Mouse (Mus musculus) adrenal gland, adult 2 months (tissue): ENCODE data around the gene Tcf7l2. TPM values are rescaled to one million over a fixed set of nuclear protein-coding genes. Genes with fewer than 3 reads are reported as not detected.

Experiments
- DNase-seq: peaks from one replicate; pipeline ENCODE4 v3.0.0; 2021
- polyA plus RNA-seq: library from polyadenylated mRNA; depleted of rRNA; stranded (reverse); fragments of >200 nt; gene quantifications from 2 replicates; pipeline ENCODE4 v1.2.3, GENCODE M21; 2012
- total RNA-seq, 2 experiments: library from RNA; stranded (reverse); gene quantifications; 2 replicates each; pipeline ENCODE4 v1.2.3; 2021

Gene Tcf7l2
- total and polyA plus RNA-seq, 3 experiments = 19.0 to 24.2 (median 22.6) TPM

DNA sequence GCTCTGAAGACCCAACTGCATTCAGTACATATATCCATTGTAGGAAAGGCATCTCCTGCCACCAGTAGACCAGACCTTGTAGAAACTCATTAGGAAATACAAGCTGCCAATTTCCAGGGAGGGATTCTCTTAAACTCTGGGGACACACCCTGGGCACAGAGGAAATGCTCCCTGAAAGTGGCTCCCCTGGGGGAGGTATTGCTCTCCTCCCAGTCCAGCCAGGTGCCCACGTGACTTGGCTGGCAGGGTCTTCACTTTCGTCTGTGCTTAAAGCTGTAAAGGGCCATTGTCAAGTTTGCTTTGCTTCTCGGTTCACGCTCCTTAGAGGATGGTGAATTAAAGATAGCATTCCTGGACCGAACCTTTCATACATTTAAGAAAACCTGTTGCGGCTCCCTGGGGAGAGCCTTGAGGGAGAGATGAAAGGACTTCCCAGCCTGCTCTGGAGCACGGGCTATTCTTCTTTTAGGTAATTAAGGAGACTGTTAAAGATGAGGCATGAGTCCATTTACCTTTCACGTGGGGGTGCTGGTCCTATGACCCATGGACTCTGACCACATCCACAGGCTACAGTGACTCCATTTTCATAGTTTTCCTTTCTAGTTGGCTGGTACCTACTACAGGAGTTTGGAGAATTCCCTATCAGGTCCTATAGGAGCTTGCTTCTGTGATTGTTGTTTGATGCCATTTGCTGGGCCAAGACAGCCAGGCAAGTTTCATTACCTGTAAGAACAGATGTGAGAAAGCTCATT is 52.8 kb downstream of the Tcf7l2 start:
- peak; percentile 37 for DNase-seq

DNA sequence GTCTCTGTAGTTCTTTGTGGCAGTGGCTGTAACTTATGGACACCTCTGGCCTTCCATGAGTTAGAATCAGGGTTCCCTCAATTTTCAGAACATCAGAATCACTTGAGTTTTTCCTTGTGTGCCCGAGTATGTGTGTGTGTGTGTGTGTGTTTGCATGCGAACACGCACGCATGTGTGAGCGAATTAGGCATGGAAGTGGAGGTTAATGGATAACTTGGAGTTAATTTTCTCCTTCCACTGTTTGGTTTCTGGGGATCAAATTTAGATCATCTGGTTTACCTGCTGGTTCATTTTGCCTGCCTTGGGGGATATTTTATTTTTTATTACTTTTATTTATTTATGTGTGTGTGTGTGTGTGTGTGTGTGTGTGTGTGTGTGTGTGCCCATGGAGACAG is 53.3 kb downstream of the Tcf7l2 start:
- DNase-seq = no peak

- no peak for DNase-seq
These were observed 53.7 kb downstream of the Tcf7l2 start for GRCm38 (mm10) chr19:55795349-55795748.

GRCm38 (mm10) chr19:55797834-55798233 is 56.2 kb downstream of the Tcf7l2 start:
- no peak for DNase-seq

DNA sequence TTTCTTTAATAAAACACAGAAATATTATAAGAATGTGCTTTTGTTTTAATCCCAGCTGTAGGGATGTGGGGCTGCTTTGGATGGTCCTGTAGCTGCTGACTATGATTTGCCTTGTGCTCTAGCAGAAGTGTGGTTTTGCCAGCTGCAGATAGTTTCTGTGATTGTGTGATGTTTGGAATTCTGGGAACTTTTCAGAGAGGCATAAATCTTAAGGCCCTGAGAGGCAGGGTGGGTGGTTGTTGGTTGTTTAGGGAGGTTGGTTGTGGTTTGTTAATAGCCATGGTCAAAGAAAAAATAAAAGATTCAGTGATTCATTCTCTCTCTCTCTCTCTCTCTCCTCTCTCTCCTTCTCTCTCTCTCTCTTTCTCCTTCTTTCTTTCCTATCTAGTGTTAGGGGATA is 57.8 kb downstream of the Tcf7l2 start:
- DNase-seq = no peak

GRCm38 (mm10) chr19:55800059-55800458 is 58.4 kb downstream of the Tcf7l2 start:
- no peak for DNase-seq

DNA sequence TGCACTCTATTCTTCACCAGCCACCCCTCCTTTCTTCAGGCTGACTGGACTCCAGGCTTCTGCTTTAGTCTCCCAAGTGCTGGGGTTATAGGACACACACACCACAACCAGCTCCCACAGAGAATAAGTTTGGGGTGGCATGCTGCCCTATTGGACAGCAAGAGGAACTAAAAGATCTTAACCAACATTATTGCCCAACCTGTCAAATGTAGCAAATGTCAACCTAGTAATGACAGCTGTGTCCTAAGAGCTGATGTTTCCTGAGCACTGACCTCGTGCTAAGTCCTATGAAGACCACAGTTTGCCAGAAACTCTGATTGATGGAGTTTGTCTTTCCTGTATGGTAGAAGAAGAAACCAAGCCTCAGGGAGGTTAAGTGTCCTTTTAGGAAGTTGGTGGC is 61.5 kb downstream of the Tcf7l2 start:
- DNase-seq = no peak

- DNase-seq = peak; percentile 57
These were observed 62.2 kb downstream of the Tcf7l2 start for GRCm38 (mm10) chr19:55803797-55804196.

DNA sequence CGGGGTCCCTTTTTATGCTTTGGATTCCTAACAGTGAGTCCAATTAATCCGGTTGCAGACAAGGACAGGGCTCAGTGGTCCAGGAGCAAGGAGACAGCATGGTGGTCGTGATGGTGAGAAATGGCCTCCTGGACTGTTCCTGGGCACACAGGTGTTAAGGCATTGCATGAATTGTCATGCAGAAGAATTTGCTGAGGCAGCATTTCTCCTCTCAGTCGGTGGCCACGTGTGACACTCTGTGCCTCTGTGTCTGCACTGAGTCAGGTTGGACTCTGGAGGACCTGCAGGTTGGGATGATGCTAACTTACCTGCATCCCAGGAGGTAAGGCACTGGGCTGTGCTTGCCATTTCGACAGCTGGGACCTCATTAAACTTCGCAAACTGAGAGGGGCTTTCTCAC is 63.2 kb downstream of the Tcf7l2 start:
- DNase-seq = no peak

GRCm38 (mm10) chr19:55806434-55807193 is 65.0 kb downstream of the Tcf7l2 start:
- no peak for DNase-seq

- no peak for DNase-seq
These were observed 65.8 kb downstream of the Tcf7l2 start for GRCm38 (mm10) chr19:55807194-55808053.

- DNase-seq = no peak
These were observed 66.7 kb downstream of the Tcf7l2 start for GRCm38 (mm10) chr19:55808304-55808703.

GRCm38 (mm10) chr19:55809539-55809938 is 67.9 kb downstream of the Tcf7l2 start:
- no peak for DNase-seq

- DNase-seq = no peak
These were observed 70.6 kb downstream of the Tcf7l2 start for GRCm38 (mm10) chr19:55812236-55812635.

DNA sequence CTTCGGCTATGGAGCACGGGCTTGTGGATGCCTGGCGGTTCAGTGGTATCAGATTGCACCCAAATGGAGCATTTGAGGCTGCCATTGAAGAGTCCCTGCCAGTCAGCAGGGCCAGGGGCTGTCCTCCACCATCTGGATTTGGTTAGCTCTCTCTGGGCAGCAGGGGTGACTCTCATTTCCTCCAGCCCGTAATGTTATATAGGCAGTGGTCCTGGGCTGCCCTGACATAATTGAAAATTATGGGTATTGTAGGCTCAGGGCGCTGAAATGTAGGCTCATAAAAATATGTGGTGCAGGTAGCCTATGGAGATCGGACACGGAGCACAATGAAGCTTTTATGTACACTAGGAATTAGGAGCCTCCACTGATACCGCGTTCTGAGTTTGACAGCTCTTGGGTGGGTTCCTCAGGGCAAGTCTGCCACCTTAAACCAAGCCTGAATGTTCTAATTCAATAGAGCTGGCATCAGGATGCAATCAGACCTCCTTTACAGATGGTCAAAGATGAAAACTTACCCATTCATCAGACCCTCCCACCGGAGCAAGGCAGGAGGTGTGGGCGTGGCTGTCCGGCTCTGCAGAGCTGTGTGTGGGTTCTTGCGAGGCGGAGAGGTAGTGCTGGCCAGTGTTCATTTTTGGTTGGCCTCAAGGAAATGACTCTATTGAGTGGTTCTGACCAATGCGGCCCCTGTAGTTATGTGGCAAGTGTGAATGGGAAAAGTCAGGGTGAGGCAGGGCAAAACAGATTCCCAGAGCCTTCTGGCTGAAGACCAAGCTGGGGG is 73.6 kb downstream of the Tcf7l2 start:
- DNase-seq = no peak

DNA sequence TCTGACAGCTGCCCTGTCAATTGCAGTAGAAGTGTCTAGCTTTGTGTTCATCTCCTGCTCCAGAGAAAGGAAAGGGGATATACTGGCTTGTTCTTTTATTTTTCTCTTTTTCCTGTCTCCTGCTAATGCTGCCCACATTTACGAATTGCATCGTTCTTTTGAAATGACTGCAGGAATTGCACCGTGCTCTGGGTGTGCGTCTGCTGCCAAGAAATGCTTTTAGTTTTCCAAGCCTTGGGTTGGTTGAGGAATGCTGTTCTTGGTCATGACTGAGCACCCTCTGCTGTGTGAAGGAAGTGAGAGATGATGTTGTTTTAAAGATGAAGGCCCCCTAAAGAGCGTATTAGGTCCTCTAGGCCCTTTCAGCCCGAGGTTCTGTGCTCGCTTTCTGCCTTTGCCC is 75.4 kb downstream of the Tcf7l2 start:
- DNase-seq = no peak

- DNase-seq = no peak
These were observed 78.6 kb downstream of the Tcf7l2 start for GRCm38 (mm10) chr19:55820202-55820601.

GRCm38 (mm10) chr19:55825001-55825827 is 83.6 kb downstream of the Tcf7l2 start:
- DNase-seq = no peak

GRCm38 (mm10) chr19:55825951-55826507 is 84.4 kb downstream of the Tcf7l2 start:
- no peak for DNase-seq

DNA sequence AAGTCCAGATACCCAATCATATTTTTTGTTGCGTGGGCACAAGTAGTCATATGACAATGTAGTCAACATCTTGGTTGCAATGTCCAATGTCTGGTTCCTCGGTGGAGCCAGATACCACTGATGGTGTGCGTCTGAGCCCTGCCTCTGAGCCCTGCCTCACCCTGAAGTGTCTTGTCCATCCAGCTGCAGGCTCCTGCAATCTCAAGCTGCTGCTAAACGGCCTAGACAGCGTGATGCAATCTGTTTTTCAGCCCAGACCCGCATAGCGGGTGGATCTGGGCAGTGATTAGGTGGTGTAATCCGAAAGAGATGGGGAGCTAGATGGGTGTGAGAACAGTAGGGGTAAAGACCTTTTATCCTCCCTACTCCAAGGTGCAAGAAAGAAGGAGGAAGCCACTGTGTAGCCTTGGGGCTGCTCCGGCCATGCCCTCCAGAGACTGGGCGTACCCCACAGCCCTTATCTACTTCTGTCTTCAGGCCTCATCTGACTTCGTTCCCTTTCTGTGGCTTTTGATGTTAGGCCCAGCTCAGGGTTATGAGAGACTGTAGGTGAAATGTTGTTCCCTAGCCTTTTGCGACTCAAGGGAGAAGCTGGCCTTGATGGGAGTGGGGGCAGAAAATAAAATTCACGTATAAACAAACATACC is 86.1 kb downstream of the Tcf7l2 start:
- peak; percentile 25 for DNase-seq
